Mouse (Mus musculus) lung, adult 2 months (tissue): Measurements from ENCODE around the gene Gm28047.

Experiments used
- CTCF ChIP-seq: fragments of 200-500 bp; IDR thresholded peaks from 2 replicates; pipeline ENCODE4 v1.5.1; 2011; ENCODE audit warnings: mild to moderate bottlenecking, low read length, control low read depth; ENCODE audit not compliant: insufficient read depth
- POLR2A ChIP-seq: fragments of 200-500 bp; IDR thresholded peaks from 2 replicates; pipeline ENCODE4 v1.6.1; 2011; ENCODE audit warnings: low read depth, mild to moderate bottlenecking, control low read depth, low read length, borderline replicate concordance; ENCODE audit errors: extremely low read depth

GRCm38 (mm10) chr15:102616174-102616573 lies 8.7 kb downstream of the Gm28047 start:
- TF ChIP-seq CTCF (no peak), POLR2A (no peak)
